8 mouse cellular contexts compared by ENCODE assay signal in genomic region chr6:42354076-42355019, GRCm38 (mm10). TPM values are rescaled to one million over a fixed set of nuclear protein-coding genes. Genes with fewer than 3 reads are reported as not detected.
DNase-seq lines count a peak whose midpoint lies in the region; ATAC-seq lines count a peak whose summit lies in the region.

No protein-coding gene starts in this region.

- ATAC-seq in hematopoietic stem cell, adult 5-6 weeks (replicated peaks in 1 of 2; ENCODE audit: insufficient read depth in 1 of 2, low FRiP score in 2 of 2, low TSS enrichment in 1 of 2, low read depth in 1 of 2, poor library complexity in 2 of 2, severe bottlenecking in 2 of 2) = peak; percentile 24 to 51
- ATAC-seq in megakaryocyte progenitor cell, adult 5-6 weeks (replicated peaks; ENCODE audit: poor library complexity) = peak; percentile 35

- peak; percentile 98 for DNase-seq in heart, adult 11 months
- DNase-seq in heart, adult 8-10 months (ENCODE audit: low spot score) = no peak
- peak; percentile 16 for DNase-seq in thymus, postnatal 0 days (ENCODE audit: low spot score)
- DNase-seq in thymus, postnatal 25 days = no peak
- no peak for DNase-seq in urinary bladder, adult 2 months (ENCODE audit: low spot score)
- DNase-seq in frontal cortex, postnatal 14 days (ENCODE audit: low spot score in 2 of 2) = no peak

RNA-seq across cellular contexts. Expression of gene Zyx, which starts 4.9 kb away (rescaled TPM):
- 10 to 100 TPM; 39.3 to 47.4 (median 44.6) TPM for total RNA-seq in heart, adult 8-10 months (2022)
- 60.7 and 64.4 TPM in 2 replicates for polyA plus RNA-seq in thymus, postnatal 0 days (2015; fragmentation: Nextera tagmentation; extraction: Ambion mirVana)
- 71.2 and 71.8 TPM in 2 replicates for total RNA-seq in hematopoietic stem cell, adult 5-6 weeks (2017)
- 75.9 and 83.2 TPM in 2 replicates for total RNA-seq in megakaryocyte progenitor cell, adult 5-6 weeks (2015)
- 18.1 and 22.2 TPM in 2 replicates for total RNA-seq in megakaryocyte progenitor cell, adult 5-6 weeks (2017)
- 124 and 140 TPM in 2 replicates for polyA plus RNA-seq in urinary bladder, adult 2 months (2012; rRNA removed)

RNA-seq across cellular contexts. Expression of gene Epha1, which starts 18.7 kb away (rescaled TPM):
- under 1 TPM; 0.19 to 0.37 (median 0.27) TPM for total RNA-seq in heart, adult 8-10 months (2022)
- 4.0 and 4.3 TPM in 2 replicates for polyA plus RNA-seq in thymus, postnatal 0 days (2015; fragmentation: Nextera tagmentation; extraction: Ambion mirVana)
- 0.56 and 0.84 TPM in 2 replicates for total RNA-seq in hematopoietic stem cell, adult 5-6 weeks (2017)
- total RNA-seq in megakaryocyte progenitor cell, adult 5-6 weeks (2015) = 0.07 TPM in 1 of 2 replicates, not detected in the other
- total RNA-seq in megakaryocyte progenitor cell, adult 5-6 weeks (2017) = not detected in 2 replicates
- 27.6 and 33.6 TPM in 2 replicates for polyA plus RNA-seq in urinary bladder, adult 2 months (2012; rRNA removed)

RNA-seq across cellular contexts. Expression of gene Fam131b, which starts 29.9 kb away (rescaled TPM):
- total RNA-seq in heart, adult 8-10 months (2022) = under 1 TPM; 0.44 to 0.82 (median 0.51) TPM
- polyA plus RNA-seq in thymus, postnatal 0 days (2015; fragmentation: Nextera tagmentation; extraction: Ambion mirVana) = 0.07 TPM in 1 of 2 replicates, not detected in the other
- total RNA-seq in hematopoietic stem cell, adult 5-6 weeks (2017) = not detected in 2 replicates
- not detected in 2 replicates for total RNA-seq in megakaryocyte progenitor cell, adult 5-6 weeks (2015)
- total RNA-seq in megakaryocyte progenitor cell, adult 5-6 weeks (2017) = not detected in 2 replicates
- 0.63 and 0.92 TPM in 2 replicates for polyA plus RNA-seq in urinary bladder, adult 2 months (2012; rRNA removed)

RNA-seq across cellular contexts. Expression of gene Tas2r143, which starts 45.7 kb away (rescaled TPM):
- not detected for total RNA-seq in heart, adult 8-10 months (2022)
- not detected in 2 replicates for polyA plus RNA-seq in thymus, postnatal 0 days (2015; fragmentation: Nextera tagmentation; extraction: Ambion mirVana)
- not detected in 2 replicates for total RNA-seq in hematopoietic stem cell, adult 5-6 weeks (2017)
- total RNA-seq in megakaryocyte progenitor cell, adult 5-6 weeks (2015) = not detected in 2 replicates
- total RNA-seq in megakaryocyte progenitor cell, adult 5-6 weeks (2017) = 1.1 TPM in 1 of 2 replicates, not detected in the other
- 0.47 and 0.49 TPM in 2 replicates for polyA plus RNA-seq in urinary bladder, adult 2 months (2012; rRNA removed)

RNA-seq across cellular contexts. Expression of gene Tas2r135, which starts 50.9 kb away (rescaled TPM):
- total RNA-seq in heart, adult 8-10 months (2022) = under 1 TPM in 1 of 4 experiments, not detected in 3; 0.25 TPM
- not detected in 2 replicates for polyA plus RNA-seq in thymus, postnatal 0 days (2015; fragmentation: Nextera tagmentation; extraction: Ambion mirVana)
- total RNA-seq in hematopoietic stem cell, adult 5-6 weeks (2017) = not detected in 2 replicates
- not detected in 2 replicates for total RNA-seq in megakaryocyte progenitor cell, adult 5-6 weeks (2015)
- total RNA-seq in megakaryocyte progenitor cell, adult 5-6 weeks (2017) = not detected in 2 replicates
- polyA plus RNA-seq in urinary bladder, adult 2 months (2012; rRNA removed) = 0.30 and 0.37 TPM in 2 replicates

Comparison
In these comparisons a context has a peak if more than half of its experiments do, and no peak if none do; other contexts are left out.
1. DNase-seq: peak in heart, adult 11 months (single experiment) and thymus, postnatal 0 days (single experiment); none in heart, adult 8-10 months (single experiment), thymus, postnatal 25 days (single experiment), urinary bladder, adult 2 months (single experiment) and frontal cortex, postnatal 14 days (0 of 2).